Mouse (Mus musculus) natural killer cell, adult 2 months (primary cell): ENCODE results near the gene Anxa7.

Experiments
- DNase-seq, 2 experiments: peaks; one replicate each; pipeline ENCODE4 v3.0.0; 2022; ENCODE audit warnings: low spot score in 2 of 2

The Anxa7 gene

GRCm38 (mm10) chr14:20432420-20432819 lies 47.5 kb downstream of the Anxa7 start:
- no peak for DNase-seq

GRCm38 (mm10) chr14:20431726-20432125 lies 48.2 kb downstream of the Anxa7 start:
- DNase-seq: no peak

GRCm38 (mm10) chr14:20429833-20430232 lies 50.1 kb downstream of the Anxa7 start:
- no peak for DNase-seq

GRCm38 (mm10) chr14:20428593-20428992 lies 51.3 kb downstream of the Anxa7 start:
- DNase-seq: no peak

- DNase-seq: no peak
These were observed 56.9 kb downstream of the Anxa7 start for GRCm38 (mm10) chr14:20423046-20423445.

GRCm38 (mm10) chr14:20422257-20422656 lies 57.7 kb downstream of the Anxa7 start:
- no peak for DNase-seq
